Mouse (Mus musculus): ENCODE measurements around the gene Mdm1.
"Not testable (repeated sequence)": the region's sequence is repeated elsewhere in the genome, so short reads cannot be mapped to it uniquely, and the experiment has no call there.

The Mdm1 gene

DNA sequence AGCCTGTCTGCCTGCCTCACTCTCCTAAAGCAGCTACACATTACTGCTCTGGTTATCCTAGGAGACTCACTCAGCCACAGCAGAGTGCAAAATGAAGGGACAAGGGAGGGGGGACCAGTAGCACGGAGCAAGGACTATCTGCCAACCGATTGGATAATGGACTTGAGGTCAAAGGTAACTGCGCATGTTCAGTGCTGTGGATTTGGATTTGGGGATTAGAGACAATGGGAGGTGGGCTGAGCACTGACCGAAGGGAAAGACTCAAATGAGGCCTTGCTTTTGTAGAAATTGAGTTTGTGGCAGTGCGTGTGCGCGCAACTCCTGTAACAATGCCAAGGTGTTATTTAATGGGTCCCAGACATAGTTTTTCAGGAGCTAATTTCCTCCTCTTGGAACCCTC, 16.4 kb upstream of the Mdm1 start:
- no peak for DNase-seq

DNA sequence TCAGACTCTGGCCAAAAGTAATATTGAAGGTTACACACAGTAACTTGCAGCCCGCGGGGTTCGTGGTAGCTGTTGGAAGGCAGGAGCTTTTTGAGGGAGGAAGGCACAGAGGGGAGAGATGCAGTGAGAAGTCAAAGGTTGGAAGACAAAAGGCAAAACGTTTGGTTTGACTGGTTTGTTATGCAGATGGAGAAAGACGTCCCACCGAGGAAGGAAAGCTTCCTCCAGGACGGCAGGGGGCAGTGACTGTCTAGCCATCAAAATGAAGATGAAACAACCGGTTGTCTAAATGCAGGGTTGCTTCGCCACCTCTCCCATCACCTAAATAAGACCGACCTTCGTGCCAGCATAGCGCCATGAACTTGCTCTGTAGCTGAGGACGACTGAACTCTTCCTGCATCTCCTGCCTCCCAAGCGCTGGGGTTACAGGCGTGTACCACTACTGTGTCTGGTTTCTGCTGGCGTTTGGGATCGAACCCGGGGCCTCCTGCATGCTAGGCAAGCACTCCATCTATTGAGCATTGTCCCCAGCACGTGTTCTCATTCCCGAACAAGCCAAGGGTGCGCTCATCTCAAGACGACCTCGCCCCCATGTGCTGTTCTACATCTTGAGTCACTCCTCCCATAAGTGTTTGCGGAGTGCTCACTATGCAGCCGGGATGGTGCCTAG, 15.7 kb upstream of the Mdm1 start:
- DNase-seq = no peak

DNA sequence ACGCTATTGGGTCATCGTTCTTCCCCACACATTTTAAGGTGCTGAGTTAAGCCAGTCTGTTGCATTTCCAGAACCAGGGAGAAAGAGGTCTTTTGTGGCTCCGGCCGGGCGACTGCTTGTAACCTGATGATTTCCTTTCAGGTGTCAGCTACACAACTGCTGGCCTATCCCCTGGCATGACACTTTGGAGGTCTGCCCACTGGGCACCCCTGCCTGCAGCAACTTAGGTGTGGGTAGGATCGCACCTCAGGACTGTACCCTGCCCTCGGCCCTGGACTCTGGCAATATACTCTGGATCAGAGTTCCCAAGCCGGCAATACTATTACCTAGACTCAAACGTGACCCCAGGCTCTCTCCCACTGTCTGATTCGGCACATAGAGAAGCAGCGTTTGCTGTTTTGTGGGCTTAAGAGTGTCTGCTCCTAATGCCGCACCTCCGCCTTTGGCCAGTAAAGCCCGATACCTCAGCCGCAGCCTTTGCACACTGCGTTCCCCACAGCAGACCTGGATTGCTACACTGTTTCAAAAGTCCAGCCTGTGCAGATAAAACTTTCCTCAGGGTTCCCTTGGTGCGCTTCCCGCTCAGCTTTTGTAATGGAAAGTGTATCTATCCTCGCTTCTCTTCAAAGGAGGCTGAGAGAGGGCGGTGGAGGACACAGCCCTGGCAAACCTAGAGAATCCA, 12.5 kb upstream of the Mdm1 start:
- DNase-seq = no peak

DNA sequence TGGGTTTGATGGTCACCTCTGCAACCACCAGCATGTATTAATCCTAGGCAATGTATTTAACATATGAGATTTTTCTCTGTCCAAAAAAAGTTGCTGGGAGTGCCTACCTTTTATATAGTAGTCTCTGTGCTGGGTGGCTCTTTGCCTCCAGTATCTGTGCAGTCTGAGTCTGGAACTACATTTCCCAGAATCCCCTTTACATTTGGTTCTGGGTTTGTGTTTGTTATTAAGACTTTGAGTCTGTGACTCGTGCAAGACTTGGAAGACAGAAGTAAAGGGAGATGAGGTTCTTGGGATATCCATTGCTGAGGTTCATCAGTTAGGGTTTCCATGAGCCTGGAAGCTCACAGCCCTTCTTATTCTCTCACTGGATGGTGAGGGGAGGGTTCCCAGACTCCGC, 11.6 kb upstream of the Mdm1 start:
- DNase-seq = no peak

DNA sequence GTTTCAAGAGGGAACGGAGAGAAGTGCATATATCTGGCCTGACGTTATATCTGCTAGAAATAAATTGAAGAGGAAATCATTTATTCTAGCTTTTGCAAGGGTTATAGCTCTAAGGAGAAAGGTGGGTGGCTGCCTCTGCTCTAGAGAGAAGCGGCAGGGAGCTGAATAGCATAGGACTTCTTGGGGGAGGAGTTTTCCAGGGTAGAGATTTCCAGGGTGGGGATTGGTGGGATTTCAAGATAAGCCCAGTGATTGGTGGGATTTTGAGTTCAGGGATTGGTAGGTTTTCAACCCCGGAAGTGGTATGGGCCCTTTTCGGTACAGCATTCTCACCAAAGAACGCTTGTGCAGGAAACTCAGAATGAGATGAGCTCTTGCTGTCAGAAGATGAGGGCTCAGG, 8.6 kb upstream of the Mdm1 start:
- no peak for DNase-seq

DNA sequence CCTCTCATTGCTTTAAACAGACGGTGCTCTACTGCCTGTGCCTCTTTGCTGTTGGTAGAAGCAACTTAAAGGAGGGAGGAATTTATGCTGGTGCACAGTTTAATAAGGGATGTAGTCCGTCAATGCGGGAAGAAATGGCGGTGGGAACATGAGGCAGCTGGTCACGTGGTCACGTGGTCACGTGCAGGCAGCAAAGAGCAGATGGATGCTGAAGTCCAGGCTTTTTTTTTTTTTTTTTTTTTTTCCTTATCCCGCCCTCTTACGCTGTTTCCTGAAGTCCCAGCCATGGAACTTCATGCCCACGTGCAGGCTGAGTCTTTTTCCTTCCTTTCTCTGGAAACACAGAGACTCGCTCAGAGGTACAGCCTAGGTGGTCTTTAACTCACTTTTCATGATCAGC, 3.1 kb upstream of the Mdm1 start:
- no peak for DNase-seq

DNA sequence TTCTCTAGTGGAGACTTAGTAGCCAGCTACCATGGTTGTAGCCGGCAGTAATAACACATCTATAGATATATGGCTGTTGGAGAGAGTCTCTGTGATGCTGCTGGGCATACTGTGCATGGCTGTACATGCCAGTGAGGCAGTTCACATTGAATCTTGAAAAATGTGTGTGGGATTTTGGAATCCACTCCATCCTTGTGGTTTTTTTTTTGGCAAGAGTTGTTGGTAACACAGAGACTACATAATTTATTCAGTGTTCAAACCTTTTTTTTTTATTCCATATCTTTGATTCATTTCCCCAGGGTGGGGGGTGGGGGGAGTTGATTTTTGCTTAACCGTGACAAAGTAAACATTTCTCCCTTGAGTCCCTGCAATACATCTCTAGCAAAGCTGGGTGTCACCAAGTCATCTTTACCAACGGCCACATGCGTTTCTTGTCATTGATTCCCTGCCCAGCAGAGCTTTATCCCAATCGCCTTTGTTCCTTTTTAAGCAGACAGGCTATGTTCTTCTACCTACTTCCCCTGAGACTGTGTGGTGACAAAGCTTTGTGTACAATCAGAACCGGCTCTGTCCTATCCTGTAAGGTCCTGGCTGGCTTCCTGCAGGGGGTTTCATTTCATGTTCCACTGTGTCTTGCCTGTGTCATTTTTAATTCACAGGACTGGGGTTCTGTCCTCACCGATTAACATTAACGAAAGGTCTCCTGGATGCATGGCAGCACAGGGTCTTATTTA, 1.6 kb upstream of the Mdm1 start:
- DNase-seq = peak; percentile 5

DNA sequence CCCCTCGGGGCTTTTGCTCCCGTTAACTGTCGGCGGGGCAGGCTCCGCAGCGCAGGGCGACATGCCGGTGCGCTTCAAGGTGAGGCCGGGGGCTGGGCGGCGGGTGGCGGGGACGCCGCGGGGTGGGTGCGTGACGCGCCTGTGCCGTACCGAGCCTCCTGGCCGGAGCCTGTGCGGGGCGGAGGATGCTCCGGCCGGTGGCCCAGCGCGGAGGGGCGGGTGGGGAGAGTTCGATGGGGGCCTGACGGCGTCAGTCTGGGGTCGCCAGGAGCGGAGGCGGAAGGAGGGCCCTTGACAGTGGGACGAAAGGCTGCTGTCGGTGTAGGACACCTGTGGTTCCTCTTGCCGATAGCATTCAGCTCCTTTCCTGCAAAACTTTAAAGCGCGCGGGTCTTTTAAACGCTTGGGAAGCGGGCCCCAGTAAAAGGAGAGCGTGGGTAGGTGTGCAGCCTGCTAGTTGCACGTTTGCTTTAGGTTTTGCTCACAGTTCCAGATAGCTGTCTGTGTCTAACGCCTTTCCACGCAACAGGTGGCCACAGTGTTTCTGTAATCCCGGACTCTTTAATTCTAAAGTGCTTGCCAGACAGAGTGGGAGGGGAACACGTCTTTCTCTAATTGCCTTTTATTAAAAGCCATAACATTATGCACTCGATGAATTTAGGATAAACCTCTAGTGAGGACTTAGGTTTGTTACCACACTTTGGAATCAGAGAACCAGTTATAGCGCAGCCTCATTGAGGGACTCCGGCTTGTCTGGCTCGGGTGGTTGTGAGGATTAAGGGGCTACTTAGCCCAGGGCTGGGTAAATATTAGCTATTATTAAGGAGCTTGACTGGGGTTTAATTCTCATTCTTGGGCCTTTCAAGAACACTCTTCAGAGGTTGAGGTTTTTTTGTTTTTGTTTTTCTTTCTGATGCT, 532 bp downstream of the Mdm1 start:
- peak; percentile 46 for DNase-seq

DNA sequence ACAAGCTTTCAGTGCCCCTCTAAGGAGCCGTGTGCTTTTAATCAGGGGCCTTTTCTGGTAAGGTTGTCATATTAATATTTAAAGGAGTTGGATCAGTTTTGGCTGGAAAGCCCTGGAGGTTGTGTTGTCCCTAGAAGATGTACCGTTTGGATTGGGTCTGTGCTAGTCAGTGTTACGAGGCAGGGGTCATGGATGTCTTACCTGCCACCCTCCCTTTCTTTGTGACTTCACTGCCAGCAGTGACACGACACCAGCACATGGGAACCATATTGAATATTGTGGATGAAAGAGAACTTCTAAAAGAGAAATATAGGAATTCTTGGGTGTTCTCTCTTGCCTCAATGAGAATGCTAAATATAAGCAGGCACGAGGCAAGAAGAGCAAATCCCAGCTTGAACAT, 7.8 kb downstream of the Mdm1 start:
- no peak for DNase-seq

DNA sequence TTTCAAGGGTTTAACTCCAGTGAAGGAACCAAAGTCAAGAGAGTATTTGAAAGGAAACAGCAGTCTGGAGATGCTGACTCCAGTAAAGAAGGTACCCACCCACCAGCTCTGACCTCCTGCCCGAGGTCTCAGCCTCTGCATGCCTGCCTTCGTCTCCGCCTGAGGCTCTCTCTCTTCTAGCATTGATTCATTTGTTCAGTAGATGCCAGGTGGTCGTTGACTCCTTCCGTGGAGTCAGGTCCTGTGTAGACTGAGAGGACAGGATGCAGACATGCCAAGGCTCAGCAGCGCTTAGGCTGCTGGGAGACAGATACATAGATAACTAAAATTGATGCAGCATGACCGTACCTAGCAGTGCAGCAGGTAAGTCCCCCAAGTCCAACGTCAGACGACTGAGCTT, 9.3 kb downstream of the Mdm1 start:
- DNase-seq = no peak

DNA sequence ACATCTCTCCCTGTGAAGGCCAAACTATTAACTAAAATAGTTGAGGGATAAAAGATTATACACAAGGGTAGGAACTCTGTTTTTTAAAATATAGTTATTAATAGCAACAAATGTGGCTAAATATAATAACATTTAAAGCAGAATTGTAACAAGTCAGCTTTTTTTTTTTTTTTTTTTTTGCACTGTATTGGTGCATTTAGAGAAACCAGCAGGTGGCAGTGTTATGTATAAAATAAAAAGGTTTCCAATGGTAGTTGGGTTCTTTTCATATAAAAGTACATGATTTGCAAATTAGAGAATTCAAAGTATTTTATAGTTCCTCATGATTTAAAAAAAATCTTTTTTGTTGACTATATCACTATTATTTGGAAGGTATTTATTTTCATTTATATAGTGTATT, 14.3 kb downstream of the Mdm1 start:
- DNase-seq = peak; percentile 58

DNA sequence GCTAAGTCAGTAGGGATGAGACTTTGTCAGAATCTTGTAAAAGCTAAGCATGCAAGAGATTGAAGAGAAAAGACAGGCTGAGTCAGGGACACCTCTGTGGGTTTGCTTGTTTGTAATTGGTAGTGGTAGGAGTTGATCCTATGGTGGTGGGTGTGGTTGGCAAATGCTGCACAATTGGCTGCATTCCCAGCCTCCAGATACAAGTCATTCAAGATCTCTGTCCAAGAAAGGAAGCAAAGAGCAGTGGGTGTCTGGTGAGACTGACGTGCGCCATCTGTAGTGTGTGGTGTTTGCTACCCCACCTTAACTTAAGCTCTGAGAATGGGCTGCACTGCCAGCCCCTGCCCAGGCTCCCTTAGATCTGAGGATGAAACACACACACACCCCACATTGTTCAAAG, 19.5 kb downstream of the Mdm1 start:
- peak; percentile 28 for DNase-seq

DNA sequence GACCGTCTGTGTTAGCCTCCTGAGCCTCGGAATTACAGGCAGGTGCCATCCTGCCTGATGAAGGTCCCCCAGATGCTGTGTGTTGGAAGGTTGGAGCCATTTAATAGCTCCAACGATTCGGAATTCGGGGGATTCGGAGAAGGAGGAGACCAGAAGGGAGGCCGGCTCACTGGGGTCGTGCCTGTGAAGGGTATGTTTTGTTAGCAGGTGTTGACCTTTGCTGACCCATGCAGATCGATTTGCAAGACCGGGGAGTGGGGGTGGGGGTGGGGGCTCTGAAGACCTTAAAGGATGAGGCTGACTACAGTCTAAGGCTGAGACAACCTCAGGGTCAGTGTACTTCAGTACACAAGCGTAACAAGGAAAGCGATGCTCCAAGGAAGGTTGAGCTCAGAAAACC, 27.6 kb downstream of the Mdm1 start:
- DNase-seq = no peak

DNA sequence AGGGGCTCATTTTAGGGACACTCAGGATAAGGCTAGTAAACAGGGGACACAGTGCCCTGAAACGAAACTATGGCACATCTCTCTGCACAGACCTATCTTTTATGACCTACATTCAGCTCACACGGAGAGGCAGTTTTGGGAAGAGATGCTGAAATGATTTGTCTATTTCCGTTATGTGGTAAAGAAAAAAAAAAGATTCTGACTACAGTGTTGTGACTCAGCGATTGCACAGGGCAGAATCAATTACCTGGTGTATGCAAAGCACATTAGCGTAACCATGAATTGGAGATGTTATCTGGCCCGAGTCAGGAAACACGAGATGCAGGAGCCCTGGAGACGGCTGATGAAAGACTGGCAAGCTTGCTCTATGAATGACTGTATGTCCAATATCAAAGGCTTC, 30.8 kb downstream of the Mdm1 start:
- DNase-seq = no peak

DNA sequence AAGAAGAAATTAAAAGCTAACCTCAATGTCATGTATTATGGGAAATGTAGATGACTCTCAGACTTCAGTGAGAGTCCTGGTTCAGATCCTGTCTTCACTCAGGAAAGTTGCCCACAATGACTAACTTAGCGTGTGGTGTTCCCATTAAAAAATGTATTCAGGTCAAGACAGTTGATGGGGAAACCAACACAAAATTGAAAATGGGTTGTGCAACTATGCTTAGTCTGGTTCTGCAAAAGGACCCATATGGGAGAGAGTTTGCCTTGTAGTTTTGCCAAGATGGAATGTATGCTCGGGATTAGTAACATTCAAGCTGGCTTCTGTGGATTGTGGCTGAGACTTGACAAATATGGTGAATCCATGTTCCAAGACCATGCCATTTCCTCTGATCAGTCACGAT, 31.3 kb downstream of the Mdm1 start:
- no peak for DNase-seq

DNA sequence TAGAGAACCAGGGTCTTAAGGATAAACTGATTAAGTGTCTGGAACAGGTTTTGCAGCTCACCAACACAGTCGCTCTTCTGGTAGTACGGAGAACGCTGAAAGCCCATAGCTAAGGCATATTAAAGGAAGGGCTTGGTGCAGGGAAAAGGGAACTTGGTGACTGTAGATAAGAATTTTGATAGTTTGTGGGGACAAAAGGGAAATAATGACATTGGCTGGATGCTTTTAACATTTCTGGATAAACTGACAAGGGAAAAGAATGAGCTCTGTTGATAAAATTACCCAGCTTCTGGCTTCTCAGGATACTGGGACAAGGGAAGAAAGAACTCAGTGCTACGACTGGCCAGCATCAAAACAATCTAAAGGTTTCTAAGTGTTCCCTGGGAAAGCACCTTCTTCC, 33.9 kb downstream of the Mdm1 start:
- DNase-seq = not testable (repeated sequence)

DNA sequence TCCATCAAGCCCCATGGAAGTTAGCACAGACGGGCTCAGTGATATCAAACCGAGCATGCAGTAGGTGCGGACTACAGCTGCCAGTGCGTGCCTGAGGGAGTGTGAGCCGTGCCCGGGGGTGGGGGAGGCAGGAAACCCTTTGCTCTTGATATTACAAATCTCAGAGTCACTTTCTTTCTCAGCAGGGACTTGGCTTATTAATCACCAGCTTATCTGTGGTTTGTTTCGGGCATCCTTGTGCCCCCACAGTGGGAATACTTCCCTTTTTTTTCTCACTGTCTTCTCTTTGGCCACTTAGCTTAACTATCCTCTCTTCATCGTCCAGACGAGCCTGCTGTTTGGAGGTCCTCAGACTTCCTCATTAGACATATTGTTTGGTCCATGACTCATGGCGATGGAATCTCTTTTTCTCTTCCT, 37.1 kb downstream of the Mdm1 start:
- DNase-seq = no peak

DNA sequence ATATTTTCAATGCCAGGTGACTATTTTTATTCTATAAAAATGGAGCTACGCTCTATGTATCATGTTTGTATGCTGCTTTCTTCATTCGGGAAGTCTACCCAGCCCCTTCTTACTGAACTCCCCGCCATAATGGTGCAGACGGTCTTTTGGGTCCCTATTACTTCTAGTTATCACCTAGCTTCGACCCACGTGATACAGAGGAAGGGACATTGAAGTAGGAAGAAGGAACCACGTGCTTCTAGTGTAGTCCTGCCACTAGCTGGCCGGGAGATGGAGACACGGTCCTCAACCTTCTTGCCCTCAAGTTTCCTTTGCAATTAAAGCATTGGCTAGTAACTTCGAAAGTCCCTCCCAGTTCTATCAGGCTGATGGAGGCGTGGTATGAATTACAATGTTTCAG, 37.7 kb downstream of the Mdm1 start:
- no peak for DNase-seq

DNA sequence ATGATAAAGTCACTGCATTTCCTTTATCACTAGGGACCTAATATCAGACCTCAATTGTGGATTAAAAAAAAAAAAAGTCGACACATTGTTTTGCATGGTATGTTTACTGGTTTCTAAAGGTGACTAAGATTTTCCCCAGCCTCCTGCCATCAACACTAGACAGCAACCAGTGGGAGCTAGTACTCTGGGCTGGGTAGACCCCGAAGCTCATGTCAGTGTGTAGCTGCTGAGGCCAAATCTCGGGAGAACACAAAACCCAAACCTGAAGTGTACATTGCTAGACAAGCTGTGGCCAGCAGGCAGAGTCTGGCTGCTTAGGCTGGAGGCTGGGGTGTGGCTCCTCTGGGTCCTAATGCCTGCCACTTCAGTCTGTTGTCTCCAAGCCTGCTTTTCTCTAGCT, 53.5 kb downstream of the Mdm1 start:
- not testable (repeated sequence) for DNase-seq

DNA sequence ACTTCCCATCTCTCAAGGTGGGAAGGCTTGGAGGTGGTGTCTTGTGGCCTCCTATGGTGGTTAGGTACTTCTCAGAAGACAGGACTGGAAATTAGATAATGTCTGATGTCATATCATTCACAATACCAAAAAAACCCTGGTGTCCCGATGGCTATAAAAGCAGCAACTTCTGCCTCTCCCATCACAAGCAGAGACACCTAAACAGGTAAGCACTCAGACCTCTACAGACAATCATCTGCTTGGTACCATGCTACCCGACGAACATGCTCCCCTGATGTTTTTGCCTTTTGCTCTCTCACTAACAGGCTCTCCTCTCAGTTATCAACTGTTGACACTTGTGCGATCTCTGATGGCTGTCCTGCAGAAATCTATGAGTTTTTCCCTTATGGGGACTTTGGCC, 63.0 kb downstream of the Mdm1 start, which contains the start of gene Il22:
Gene Il22, plus strand, starts transcription at position 301 of the 400 bp plus-strand sequence.
- DNase-seq = no peak

DNA sequence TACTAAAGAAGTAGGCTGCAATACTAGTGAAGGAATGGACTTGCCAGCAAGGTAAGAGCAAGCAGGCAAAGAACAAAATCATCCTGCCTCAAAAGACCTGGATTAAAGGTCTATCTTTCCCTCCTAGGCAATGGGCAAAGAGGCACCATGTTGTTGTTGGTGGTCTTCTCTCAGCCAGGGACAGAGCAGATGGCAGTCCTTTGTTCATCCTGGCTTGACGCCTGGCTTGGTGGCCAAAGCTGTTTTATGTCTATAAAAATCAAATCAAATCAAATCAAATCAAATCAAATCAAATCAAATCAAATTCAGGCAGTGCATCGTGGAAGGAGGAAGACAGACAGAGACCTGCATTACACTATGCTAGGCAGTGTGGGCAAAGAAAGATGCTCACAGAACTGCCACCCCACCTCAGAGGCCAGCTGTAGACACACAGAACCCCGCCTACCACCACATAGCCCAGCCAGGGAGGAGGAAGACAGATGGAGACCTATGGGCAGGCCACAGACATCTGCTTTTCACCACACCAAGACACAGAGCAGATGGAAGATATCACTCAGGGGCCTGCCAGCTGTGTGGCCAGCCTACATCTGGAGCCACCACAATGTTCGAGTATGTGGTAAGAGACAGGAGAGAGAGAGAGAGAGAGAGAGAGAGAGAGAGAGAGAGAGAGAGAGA, 74.2 kb downstream of the Mdm1 start:
- not testable (repeated sequence) for DNase-seq
